Mouse (Mus musculus) heart, adult 2 months (tissue): ENCODE results near the gene Fkbp2.

Source experiments
- CTCF ChIP-seq: fragments of 200-600 bp; IDR thresholded peaks from 2 replicates; pipeline ENCODE4 v1.8.1; 2022; ENCODE audit warnings: antibody characterized with exemption, mild to moderate bottlenecking, moderate library complexity
- EP300 ChIP-seq: fragments of 200-500 bp; IDR thresholded peaks from 2 replicates; pipeline ENCODE4 v1.6.1; 2011; ENCODE audit warnings: low read depth, low read length, control low read depth; ENCODE audit not compliant: insufficient read depth

DNA sequence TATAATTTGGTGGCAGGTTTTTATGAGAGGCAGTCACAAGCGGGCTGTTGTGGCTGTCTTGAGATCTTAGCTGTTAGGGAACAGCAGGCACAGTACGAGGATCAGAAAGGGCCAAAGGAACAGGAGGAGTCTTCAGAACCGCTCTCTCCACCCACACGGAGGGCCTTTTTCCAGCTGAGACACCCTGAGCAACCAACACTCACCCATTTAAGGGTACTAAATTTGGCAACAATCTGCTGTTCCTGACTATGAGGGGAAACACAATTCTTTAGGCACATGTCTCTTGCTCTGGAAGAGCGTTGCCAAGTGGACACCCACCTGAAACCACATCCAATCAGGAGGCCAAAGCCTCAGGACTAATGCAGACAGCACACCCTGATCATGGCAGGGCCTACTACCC lies 49.2 kb upstream of the Fkbp2 start:
- no peak for TF ChIP-seq EP300
- no peak for TF ChIP-seq CTCF
